Mouse (Mus musculus) midbrain, embryonic 12.5 days (tissue): ENCODE results near the gene Rpap3. TPM values are rescaled to one million over a fixed set of nuclear protein-coding genes. Genes with fewer than 3 reads are reported as not detected.

Experiments
- ATAC-seq: fragments of 200-750 bp; cut with Nextera tagmentation; 2 replicates; pipeline ENCODE4 v1.8.0; 2017; ENCODE audit warnings: low read depth, moderate TSS enrichment, moderate library complexity; ENCODE audit not compliant: low FRiP score
- H3K27ac ChIP-seq: fragments of 300-500 bp; sonication (generic); replicated peaks from 2 replicates; pipeline ENCODE4 v1.5.1; 2016; ENCODE audit warnings: mild to moderate bottlenecking
- H3K27me3 ChIP-seq: fragments of 300-500 bp; sonication (generic); 2 replicates; pipeline ENCODE4 v1.6.1; 2016; ENCODE audit warnings: mild to moderate bottlenecking
- H3K36me3 ChIP-seq: fragments of 300-500 bp; sonication (generic); 2 replicates; pipeline ENCODE4 v1.6.1; 2016
- H3K4me1 ChIP-seq: fragments of 300-500 bp; sonication (generic); 2 replicates; pipeline ENCODE4 v1.6.1; 2016
- H3K4me2 ChIP-seq: fragments of 300-500 bp; sonication (generic); replicated peaks from 2 replicates; pipeline ENCODE4 v1.6.1; 2016; ENCODE audit warnings: mild to moderate bottlenecking, moderate library complexity
- H3K4me3 ChIP-seq: fragments of 300-500 bp; sonication (generic); 2 replicates; pipeline ENCODE4 v1.5.1; 2016; ENCODE audit warnings: mild to moderate bottlenecking
- H3K9ac ChIP-seq: fragments of 300-500 bp; sonication (generic); replicated peaks from 2 replicates; pipeline ENCODE4 v1.6.1; 2016; ENCODE audit warnings: mild to moderate bottlenecking, moderate library complexity
- H3K9me3 ChIP-seq: fragments of 300-500 bp; sonication (generic); 2 replicates; pipeline ENCODE4 v1.6.1; 2016; ENCODE audit warnings: mild to moderate bottlenecking
- WGBS: fragments of 180-500 bp; shearing (Covaris S2); methylation state at CpG from one replicate; pipeline ENCODE4 v1.1.7; 2016; 5-methylcytosine and 5-hydroxymethylcytosine counted together
- polyA plus RNA-seq: library from polyadenylated mRNA; unstranded; fragments of >200 nt; fragmentation: Nextera tagmentation; extraction: Ambion mirVana; gene quantifications from 2 replicates; pipeline ENCODE4 v1.2.1, GENCODE M21; 2016

The Rpap3 gene
- polyA plus RNA-seq, 1 experiment from 2014 or later = 40.9 TPM

- ATAC-seq = no peak
- Histone ChIP-seq H3K4me2 (no peak overlapping the region), H3K4me1 (no peaks in the 10 kb centered on the region), H3K36me3 (no peaks in the 10 kb centered on the region), H3K27me3 (0 out of 2 replicates have a peak, but pooled peaks cover 7% of the 10 kb centered on the region), H3K9ac (no peak overlapping the region), H3K4me3 (no peak overlapping the region), H3K9me3 (no peaks in the 10 kb centered on the region), H3K27ac (no peak overlapping the region)
- WGBS = 89% methylated on average over 12 of the region's 12 CpGs
Observed at GRCm38 (mm10) chr15:97719494-97719893, 13.9 kb upstream of the Rpap3 start.

DNA sequence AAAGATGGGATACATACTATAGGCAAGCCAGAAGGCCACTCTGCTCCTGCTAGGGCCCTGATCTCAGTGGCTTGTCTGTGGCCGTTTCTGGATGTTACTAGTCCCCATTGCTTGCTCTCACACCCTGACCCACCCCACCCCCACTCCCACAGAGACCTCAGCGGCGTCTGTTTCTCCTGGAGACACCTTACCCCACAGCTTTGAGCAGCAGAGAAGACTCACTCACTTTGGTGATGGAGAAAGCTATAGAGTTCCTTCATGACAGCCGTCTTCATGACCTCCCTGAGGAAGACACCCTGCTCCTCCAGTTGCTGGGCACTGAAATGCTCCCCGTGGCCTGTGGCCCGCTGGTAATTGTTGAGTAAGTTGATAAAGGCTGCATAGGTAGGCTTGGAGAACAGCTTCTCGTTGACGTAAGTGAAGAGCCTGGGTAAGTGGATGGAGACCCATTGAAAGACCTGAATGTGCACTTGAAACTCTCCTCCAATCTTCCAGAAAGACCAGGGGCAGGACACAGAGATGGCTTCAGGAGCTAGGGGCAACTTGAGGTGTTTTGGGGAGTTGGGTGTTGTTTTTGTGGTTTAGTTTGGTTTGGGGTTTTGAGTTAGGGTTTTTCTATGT lies 13.0 kb upstream of the Rpap3 start:
- Histone ChIP-seq H3K36me3 (no peaks in the 10 kb centered on the region), H3K4me3 (no peak overlapping the region), H3K27ac (no peak overlapping the region), H3K9ac (no peak overlapping the region), H3K27me3 (0 out of 2 replicates have a peak, but pooled peaks cover 7% of the 10 kb centered on the region), H3K4me1 (no peaks in the 10 kb centered on the region), H3K4me2 (no peak overlapping the region), H3K9me3 (no peaks in the 10 kb centered on the region)
- 86% methylated on average over 8 of the region's 8 CpGs for WGBS
- ATAC-seq = no peak

DNA sequence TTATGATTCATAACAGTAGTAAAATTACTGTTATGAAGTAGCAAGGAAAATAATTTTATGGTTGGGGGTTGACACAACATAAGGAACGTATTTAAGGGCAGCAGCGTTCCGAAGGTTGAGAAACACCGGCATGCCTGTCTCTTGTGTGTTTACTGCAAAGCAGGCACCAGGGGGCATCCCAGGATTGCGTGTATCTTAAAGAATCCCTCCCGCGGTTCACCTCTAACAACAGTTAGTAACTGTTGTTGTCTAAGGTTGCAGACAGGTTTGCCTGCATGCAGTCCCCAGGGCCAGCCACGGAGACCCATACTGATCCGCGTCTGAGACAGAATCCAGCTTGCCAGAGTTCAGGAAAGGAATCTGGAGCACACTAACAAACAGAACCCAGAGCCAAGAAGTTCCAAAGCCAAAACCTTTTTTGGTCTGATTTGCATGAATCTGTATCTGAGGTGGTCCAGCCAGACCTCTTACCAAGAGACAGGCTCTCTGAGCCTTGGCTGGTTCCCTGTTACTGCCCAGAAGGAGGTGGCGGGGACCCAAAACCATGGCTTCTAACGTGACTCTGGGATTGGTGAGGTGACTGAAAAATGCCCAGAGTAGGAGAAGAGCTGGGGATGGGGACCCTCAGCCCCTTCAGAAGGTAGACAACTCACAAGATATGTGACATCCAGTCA lies 12.4 kb upstream of the Rpap3 start:
- no peaks in the 10 kb centered on the region for H3K9me3 ChIP-seq
- H3K27ac ChIP-seq = no peak overlapping the region
- H3K4me1 ChIP-seq = no peaks in the 10 kb centered on the region
- no peak overlapping the region for H3K4me3 ChIP-seq
- WGBS = 33% methylated on average over 12 of the region's 12 CpGs
- no peak for ATAC-seq
- H3K27me3 ChIP-seq = 0 out of 2 replicates have a peak, but pooled peaks cover 7% of the 10 kb centered on the region
- H3K4me2 ChIP-seq = no peak overlapping the region
- H3K9ac ChIP-seq = no peak overlapping the region
- H3K36me3 ChIP-seq = no peaks in the 10 kb centered on the region

- Histone ChIP-seq H3K4me3 (no peak overlapping the region), H3K9me3 (no peaks in the 10 kb centered on the region), H3K4me1 (no peaks in the 10 kb centered on the region), H3K27ac (no peak overlapping the region), H3K9ac (no peak overlapping the region), H3K36me3 (no peaks in the 10 kb centered on the region), H3K4me2 (no peak overlapping the region), H3K27me3 (0 out of 2 replicates have a peak, but pooled peaks cover 7% of the 10 kb centered on the region)
- 93% methylated on average over 11 of the region's 11 CpGs for WGBS
- no peak for ATAC-seq
Observed at GRCm38 (mm10) chr15:97716782-97717181, 11.2 kb upstream of the Rpap3 start.

- H3K9ac ChIP-seq = no peak overlapping the region
- H3K9me3 ChIP-seq = no peaks in the 10 kb centered on the region
- 0 out of 2 replicates have a peak, but pooled peaks cover 7% of the 10 kb centered on the region for H3K27me3 ChIP-seq
- WGBS = 93% methylated on average over 1 of the region's 1 CpGs
- H3K4me3 ChIP-seq = no peak overlapping the region
- no peak for ATAC-seq
- no peaks in the 10 kb centered on the region for H3K4me1 ChIP-seq
- no peak overlapping the region for H3K4me2 ChIP-seq
- no peaks in the 10 kb centered on the region for H3K36me3 ChIP-seq
- no peak overlapping the region for H3K27ac ChIP-seq
Observed at GRCm38 (mm10) chr15:97715734-97716133, 10.1 kb upstream of the Rpap3 start.

DNA sequence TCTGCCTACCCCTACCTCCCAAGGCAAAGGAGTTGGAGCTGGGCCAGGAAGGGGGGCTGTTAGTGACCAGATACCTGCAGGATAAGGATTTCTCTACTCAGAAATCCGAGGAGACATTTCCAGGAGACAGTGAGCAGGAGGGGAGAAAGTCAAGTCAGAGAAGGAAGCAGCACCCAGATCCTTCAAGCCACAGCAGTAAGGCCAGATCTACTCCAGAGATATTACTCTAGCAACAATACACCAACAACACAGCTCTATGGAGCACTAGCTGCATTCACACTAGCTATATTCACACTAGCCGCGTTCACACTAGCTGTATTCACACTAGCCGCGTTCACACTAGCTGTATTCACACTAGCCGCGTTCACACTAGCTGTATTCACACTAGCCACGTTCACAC lies 9.5 kb upstream of the Rpap3 start:
- ATAC-seq = no peak
- Histone ChIP-seq H3K9me3 (no peaks in the 10 kb centered on the region), H3K9ac (no peak overlapping the region), H3K4me3 (no peak overlapping the region), H3K27me3 (0 out of 2 replicates have a peak, but pooled peaks cover 7% of the 10 kb centered on the region), H3K36me3 (no peaks in the 10 kb centered on the region), H3K4me1 (no peaks in the 10 kb centered on the region), H3K27ac (no peak overlapping the region), H3K4me2 (no peak overlapping the region)
- WGBS = 89% methylated on average over 8 of the region's 8 CpGs

- Histone ChIP-seq H3K27me3 (0 out of 2 replicates have a peak, but pooled peaks cover 4% of the 10 kb centered on the region), H3K4me3 (no peak overlapping the region), H3K4me1 (no peaks in the 10 kb centered on the region), H3K9ac (no peak overlapping the region), H3K27ac (no peak overlapping the region), H3K36me3 (no peaks in the 10 kb centered on the region), H3K4me2 (no peak overlapping the region), H3K9me3 (no peaks in the 10 kb centered on the region)
- ATAC-seq = no peak
- 75% methylated on average over 6 of the region's 6 CpGs for WGBS
Observed at GRCm38 (mm10) chr15:97712546-97712945, 6.9 kb upstream of the Rpap3 start.

GRCm38 (mm10) chr15:97710906-97711305 lies 5.3 kb upstream of the Rpap3 start:
- H3K4me1 ChIP-seq = peaks cover 5% of the 10 kb centered on the region
- no peak for ATAC-seq
- no peak overlapping the region for H3K4me2 ChIP-seq
- H3K4me3 ChIP-seq = no peak overlapping the region
- H3K9me3 ChIP-seq = no peaks in the 10 kb centered on the region
- H3K27me3 ChIP-seq = no peaks in the 10 kb centered on the region
- no peak overlapping the region for H3K9ac ChIP-seq
- H3K36me3 ChIP-seq = no peaks in the 10 kb centered on the region
- no peak overlapping the region for H3K27ac ChIP-seq
- 71% methylated on average over 6 of the region's 6 CpGs for WGBS

GRCm38 (mm10) chr15:97696616-97697015 lies 9.0 kb downstream of the Rpap3 start:
- Histone ChIP-seq H3K4me1 (no peaks in the 10 kb centered on the region), H3K36me3 (peaks cover 93% of the 10 kb centered on the region), H3K27me3 (no peaks in the 10 kb centered on the region), H3K27ac (no peak overlapping the region), H3K4me3 (no peak overlapping the region), H3K4me2 (no peak overlapping the region), H3K9me3 (no peaks in the 10 kb centered on the region), H3K9ac (no peak overlapping the region)
- WGBS = 90% methylated on average over 10 of the region's 10 CpGs
- no peak for ATAC-seq

DNA sequence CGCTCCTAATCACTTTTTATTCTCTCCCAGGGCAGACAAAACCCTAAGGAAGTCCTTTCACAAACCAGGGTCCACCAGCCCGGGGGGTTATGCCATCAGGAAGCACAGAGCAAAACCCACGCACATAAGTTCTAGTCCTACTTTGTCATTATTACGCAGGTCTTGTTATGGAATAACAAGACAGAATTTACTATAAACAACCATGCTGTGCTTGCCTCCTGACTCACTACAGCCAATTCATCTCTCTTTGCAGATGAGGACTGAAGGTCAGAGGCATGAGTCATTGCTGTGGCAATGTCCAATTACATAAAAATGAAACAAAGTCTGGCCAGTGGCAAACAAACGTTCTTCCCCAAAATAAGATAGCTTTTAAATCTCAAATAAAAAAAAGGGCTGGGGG lies 12.2 kb downstream of the Rpap3 start:
- Histone ChIP-seq H3K4me3 (no peak overlapping the region), H3K4me2 (no peak overlapping the region), H3K4me1 (no peaks in the 10 kb centered on the region), H3K27ac (no peak overlapping the region), H3K36me3 (peaks cover 86% of the 10 kb centered on the region), H3K27me3 (no peaks in the 10 kb centered on the region), H3K9ac (no peak overlapping the region), H3K9me3 (no peaks in the 10 kb centered on the region)
- no peak for ATAC-seq
- 94% methylated on average over 5 of the region's 5 CpGs for WGBS

GRCm38 (mm10) chr15:97684118-97684517 lies 21.5 kb downstream of the Rpap3 start:
- H3K4me1 ChIP-seq = no peaks in the 10 kb centered on the region
- H3K4me2 ChIP-seq = no peak overlapping the region
- H3K27ac ChIP-seq = no peak overlapping the region
- no peaks in the 10 kb centered on the region for H3K27me3 ChIP-seq
- ATAC-seq = no peak
- peaks cover 90% of the 10 kb centered on the region for H3K36me3 ChIP-seq
- no peaks in the 10 kb centered on the region for H3K9me3 ChIP-seq
- WGBS = 97% methylated on average over 9 of the region's 9 CpGs
- no peak overlapping the region for H3K4me3 ChIP-seq
- H3K9ac ChIP-seq = no peak overlapping the region

DNA sequence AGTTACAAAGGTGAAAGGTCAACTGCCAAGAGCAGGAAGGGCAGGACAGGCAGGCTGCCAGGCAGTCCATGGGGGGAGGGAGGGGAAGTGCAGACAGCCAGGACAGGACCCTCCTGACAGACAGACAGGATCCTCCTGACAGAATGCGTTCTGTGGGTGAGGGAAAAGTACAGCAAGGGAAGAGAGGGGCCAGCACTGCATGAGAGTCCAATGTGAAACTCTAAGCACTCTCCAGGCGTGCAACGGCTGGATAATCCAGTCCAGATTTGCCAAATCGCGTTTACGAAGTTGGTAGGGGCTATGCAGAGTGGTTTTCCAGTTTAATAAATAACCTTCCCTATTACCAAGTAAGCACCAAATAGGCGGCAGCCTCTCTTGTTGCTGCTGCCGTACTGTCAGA lies 23.6 kb downstream of the Rpap3 start:
- H3K27me3 ChIP-seq = no peaks in the 10 kb centered on the region
- no peak overlapping the region for H3K4me3 ChIP-seq
- no peaks in the 10 kb centered on the region for H3K9me3 ChIP-seq
- no peak overlapping the region for H3K9ac ChIP-seq
- peaks cover 89% of the 10 kb centered on the region for H3K36me3 ChIP-seq
- WGBS = 92% methylated on average over 8 of the region's 8 CpGs
- ATAC-seq = no peak
- H3K27ac ChIP-seq = no peak overlapping the region
- H3K4me1 ChIP-seq = no peaks in the 10 kb centered on the region
- no peak overlapping the region for H3K4me2 ChIP-seq
